25 mouse cellular contexts compared by ENCODE assay signal in the genomic region with DNA sequence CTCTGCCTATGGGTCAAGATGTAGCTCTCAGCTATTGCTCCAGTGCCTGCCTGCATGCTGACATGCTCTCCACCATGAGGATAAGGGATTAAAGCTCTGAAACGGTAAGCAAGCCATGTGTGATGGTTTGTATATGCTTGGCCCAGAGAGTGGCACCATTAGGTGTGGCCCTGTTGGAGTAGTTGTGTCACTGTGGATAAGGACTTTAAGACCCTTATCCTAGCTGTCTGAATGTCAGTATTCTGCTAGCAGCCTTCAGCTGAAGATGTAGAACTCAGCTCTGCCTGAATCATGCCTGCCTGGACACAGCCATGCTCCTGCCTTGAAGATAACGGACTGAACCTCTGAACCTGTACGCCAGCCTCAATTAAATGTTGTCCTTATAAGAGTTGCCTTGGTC. TPM values are rescaled to one million over a fixed set of nuclear protein-coding genes. Genes with fewer than 3 reads are reported as not detected.
"Had no signal": no experiment of that assay in that cellular context is flagged by ENCODE, and none has a peak within 500 bp of the region (broad histone marks: within the 10 kb centered on the region; RNA-seq: fewer than 3 reads in every experiment).

No protein-coding gene starts in this region.

- H3K27me3 ChIP-seq: hindbrain, embryonic 12.5 days; intestine, embryonic 15.5 days; limb, embryonic 13.5 days; limb, embryonic 15.5 days had no signal

- DNase-seq: gastrocnemius, adult 2 months; gastrocnemius, postnatal 10 days; gastrocnemius, postnatal 25 days; heart, adult 18-20 months; heart, postnatal 10 days; heart, postnatal 4 days; kidney, adult 18-20 months; kidney, adult 8-10 months; kidney, postnatal 10 days; kidney, postnatal 25 days; kidney, postnatal 4 days had no signal

- H3K27ac ChIP-seq: heart, embryonic 10.5 days; hindbrain, embryonic 10.5 days; hindbrain, embryonic 12.5 days; hindbrain, embryonic 14.5 days; intestine, embryonic 15.5 days; layer of hippocampus, adult 2 months; limb, embryonic 13.5 days; limb, embryonic 15.5 days had no signal

- H3K4me2 ChIP-seq: heart, embryonic 12.5 days; hindbrain, embryonic 12.5 days; hindbrain, embryonic 14.5 days; intestine, embryonic 15.5 days; limb, embryonic 13.5 days; limb, embryonic 15.5 days had no signal

- H3K36me3 ChIP-seq: heart, embryonic 10.5 days; heart, embryonic 12.5 days; hindbrain, embryonic 10.5 days; hindbrain, embryonic 12.5 days; intestine, embryonic 15.5 days; limb, embryonic 13.5 days; limb, embryonic 15.5 days had no signal

- H3K4me3 ChIP-seq: gastrocnemius, adult 2 months; heart, embryonic 10.5 days; heart, embryonic 12.5 days; hindbrain, embryonic 10.5 days; hindbrain, embryonic 12.5 days; intestine, embryonic 15.5 days; layer of hippocampus, adult 2 months; left cerebral cortex, adult 2 months; limb, embryonic 13.5 days; limb, embryonic 15.5 days had no signal

- ATAC-seq: hindbrain, embryonic 16.5 days; inflammation-experienced regulatory T-cells, adult 6 months; intestine, embryonic 15.5 days; intestine, postnatal 0 days had no signal

- H3K9me3 ChIP-seq: heart, embryonic 10.5 days; heart, embryonic 12.5 days; hindbrain, embryonic 10.5 days; intestine, embryonic 15.5 days; limb, embryonic 13.5 days; limb, embryonic 15.5 days had no signal

- H3K4me1 ChIP-seq: limb, embryonic 13.5 days had no signal

- H3K9ac ChIP-seq: heart, embryonic 12.5 days; hindbrain, embryonic 12.5 days; hindbrain, embryonic 14.5 days; intestine, embryonic 15.5 days; limb, embryonic 13.5 days; limb, embryonic 15.5 days had no signal

RNA-seq across cellular contexts. Expression of a gene that starts 26.7 kb away (rescaled TPM):
- polyA plus RNA-seq: inflammation-experienced regulatory T-cells, adult 6 months; intestine, postnatal 0 days had no signal

RNA-seq across cellular contexts. Expression of a gene that starts 55.5 kb away (rescaled TPM):
- polyA plus RNA-seq: hindbrain, embryonic 10.5 days; hindbrain, embryonic 12.5 days; inflammation-experienced regulatory T-cells, adult 6 months; intestine, embryonic 15.5 days; intestine, postnatal 0 days; limb, embryonic 11.5 days had no signal
